Mouse (Mus musculus): ENCODE data around the gene Cep83. TPM values are rescaled to one million over a fixed set of nuclear protein-coding genes. Genes with fewer than 3 reads are reported as not detected.
A peak's percentile ranks its signal among the peaks of the same experiment; 100 is the strongest.

Gene Cep83
- polyA plus RNA-seq, 1 experiment from 2014 or later: 23.0 TPM

- H3K36me3 ChIP-seq (ENCODE audit: control insufficient read depth, insufficient read depth, low read length): no peaks in the 10 kb centered on the region; the same call in 1 of the 2 replicates
- WGBS: 88% methylated on average over 2 of the region's 2 CpGs
- no peak overlapping the region for H3K4me2 ChIP-seq
- no peak overlapping the region for H3K27ac ChIP-seq (ENCODE audit: low read depth, low read length)
- DNase-seq (ENCODE audit: low spot score, missing footprints) (no peak), ATAC-seq (ENCODE audit: low FRiP score) (no peak)
- H3K27me3 ChIP-seq (ENCODE audit: control insufficient read depth, insufficient read depth, low read length): no peaks in the 10 kb centered on the region
- no peak overlapping the region for H3K9ac ChIP-seq (ENCODE audit: low read length)
- no peaks in the 10 kb centered on the region for H3K9me3 ChIP-seq (ENCODE audit: control insufficient read depth, low read length)
- H3K4me3 ChIP-seq (ENCODE audit: low read depth, low read length): no peak overlapping the region
- no peaks in the 10 kb centered on the region for H3K4me1 ChIP-seq (ENCODE audit: control insufficient read depth, insufficient read depth, low read length)
Observed at GRCm38 (mm10) chr10:94740221-94740620, 51.8 kb downstream of the Cep83 start.

- ATAC-seq (ENCODE audit: low FRiP score): no peak
- Histone ChIP-seq H3K9me3 (ENCODE audit: control insufficient read depth, low read length) (no peaks in the 10 kb centered on the region), H3K27me3 (ENCODE audit: control insufficient read depth, insufficient read depth, low read length) (no peaks in the 10 kb centered on the region), H3K4me1 (ENCODE audit: control insufficient read depth, insufficient read depth, low read length) (no peaks in the 10 kb centered on the region), H3K36me3 (ENCODE audit: control insufficient read depth, insufficient read depth, low read length) (no peaks in the 10 kb centered on the region; the same call in 1 of the 2 replicates), H3K27ac (ENCODE audit: low read depth, low read length) (no peak overlapping the region), H3K4me2 (no peak overlapping the region), H3K9ac (ENCODE audit: low read length) (no peak overlapping the region), H3K4me3 (ENCODE audit: low read depth, low read length) (no peak overlapping the region)
- WGBS: 100% methylated on average over 3 of the region's 3 CpGs
- DNase-seq (ENCODE audit: low spot score, missing footprints): no peak
Observed at GRCm38 (mm10) chr10:94741459-94741858, 53.0 kb downstream of the Cep83 start.

GRCm38 (mm10) chr10:94747011-94747410, 58.6 kb downstream of the Cep83 start:
- ATAC-seq (ENCODE audit: low FRiP score): no peak
- Histone ChIP-seq H3K4me1 (ENCODE audit: control insufficient read depth, insufficient read depth, low read length) (no peaks in the 10 kb centered on the region), H3K9ac (ENCODE audit: low read length) (no peak overlapping the region), H3K9me3 (ENCODE audit: control insufficient read depth, low read length) (no peaks in the 10 kb centered on the region), H3K36me3 (ENCODE audit: control insufficient read depth, insufficient read depth, low read length) (no peaks in the 10 kb centered on the region), H3K4me3 (ENCODE audit: low read depth, low read length) (no peak overlapping the region), H3K27me3 (ENCODE audit: control insufficient read depth, insufficient read depth, low read length) (no peaks in the 10 kb centered on the region), H3K27ac (ENCODE audit: low read depth, low read length) (no peak overlapping the region), H3K4me2 (no peak overlapping the region)
- WGBS: 86% methylated on average over 2 of the region's 2 CpGs
- DNase-seq (ENCODE audit: low spot score, missing footprints): no peak

- WGBS: 85% methylated on average over 3 of the region's 3 CpGs
- H3K27ac ChIP-seq (ENCODE audit: low read depth, low read length): no peak overlapping the region
- H3K4me2 ChIP-seq: no peak overlapping the region
- DNase-seq (ENCODE audit: low spot score, missing footprints) (no peak), ATAC-seq (ENCODE audit: low FRiP score) (no peak)
- H3K27me3 ChIP-seq (ENCODE audit: control insufficient read depth, insufficient read depth, low read length): no peaks in the 10 kb centered on the region
- no peak overlapping the region for H3K9ac ChIP-seq (ENCODE audit: low read length)
- H3K36me3 ChIP-seq (ENCODE audit: control insufficient read depth, insufficient read depth, low read length): no peaks in the 10 kb centered on the region
- H3K9me3 ChIP-seq (ENCODE audit: control insufficient read depth, low read length): no peaks in the 10 kb centered on the region
- H3K4me3 ChIP-seq (ENCODE audit: low read depth, low read length): no peak overlapping the region
- no peaks in the 10 kb centered on the region for H3K4me1 ChIP-seq (ENCODE audit: control insufficient read depth, insufficient read depth, low read length)
Observed at GRCm38 (mm10) chr10:94771496-94771895, 83.0 kb downstream of the Cep83 start.

GRCm38 (mm10) chr10:94777576-94777975, 89.1 kb downstream of the Cep83 start:
- Histone ChIP-seq H3K9ac (ENCODE audit: low read length) (no peak overlapping the region), H3K9me3 (ENCODE audit: control insufficient read depth, low read length) (no peaks in the 10 kb centered on the region), H3K4me2 (no peak overlapping the region), H3K4me1 (ENCODE audit: control insufficient read depth, insufficient read depth, low read length) (no peaks in the 10 kb centered on the region), H3K4me3 (ENCODE audit: low read depth, low read length) (no peak overlapping the region), H3K27me3 (ENCODE audit: control insufficient read depth, insufficient read depth, low read length) (no peaks in the 10 kb centered on the region), H3K27ac (ENCODE audit: low read depth, low read length) (no peak overlapping the region), H3K36me3 (ENCODE audit: control insufficient read depth, insufficient read depth, low read length) (no peaks in the 10 kb centered on the region)
- DNase-seq (ENCODE audit: low spot score, missing footprints) (no peak), ATAC-seq (ENCODE audit: low FRiP score) (no peak)
- WGBS: 94% methylated on average over 3 of the region's 3 CpGs

GRCm38 (mm10) chr10:94779319-94779718, 90.9 kb downstream of the Cep83 start:
- Histone ChIP-seq H3K27me3 (ENCODE audit: control insufficient read depth, insufficient read depth, low read length) (no peaks in the 10 kb centered on the region), H3K4me1 (ENCODE audit: control insufficient read depth, insufficient read depth, low read length) (no peaks in the 10 kb centered on the region), H3K9ac (ENCODE audit: low read length) (no peak overlapping the region), H3K4me2 (no peak overlapping the region), H3K36me3 (ENCODE audit: control insufficient read depth, insufficient read depth, low read length) (no peaks in the 10 kb centered on the region), H3K27ac (ENCODE audit: low read depth, low read length) (no peak overlapping the region), H3K9me3 (ENCODE audit: control insufficient read depth, low read length) (no peaks in the 10 kb centered on the region), H3K4me3 (ENCODE audit: low read depth, low read length) (no peak overlapping the region)
- DNase-seq (ENCODE audit: low spot score, missing footprints): no peak
- no peak for ATAC-seq (ENCODE audit: low FRiP score)
- WGBS: 95% methylated on average over 4 of the region's 4 CpGs

- ATAC-seq (ENCODE audit: low FRiP score): no peak
- no peaks in the 10 kb centered on the region for H3K9me3 ChIP-seq (ENCODE audit: control insufficient read depth, low read length)
Observed at GRCm38 (mm10) chr10:94780618-94781262, 92.3 kb downstream of the Cep83 start.

GRCm38 (mm10) chr10:94789205-94789604, 100.8 kb downstream of the Cep83 start:
- no peak overlapping the region for H3K27ac ChIP-seq (ENCODE audit: low read depth, low read length)
- DNase-seq (ENCODE audit: low spot score, missing footprints) (no peak), ATAC-seq (ENCODE audit: low FRiP score) (no peak)
- H3K4me2 ChIP-seq: no peak overlapping the region
- no peaks in the 10 kb centered on the region for H3K4me1 ChIP-seq (ENCODE audit: control insufficient read depth, insufficient read depth, low read length)
- 76% methylated on average over 3 of the region's 3 CpGs for WGBS
- no peaks in the 10 kb centered on the region for H3K9me3 ChIP-seq (ENCODE audit: control insufficient read depth, low read length)
- no peak overlapping the region for H3K9ac ChIP-seq (ENCODE audit: low read length)
- no peak overlapping the region for H3K4me3 ChIP-seq (ENCODE audit: low read depth, low read length)
- peaks cover 7% of the 10 kb centered on the region; the same call in 1 of the 2 replicates for H3K36me3 ChIP-seq (ENCODE audit: control insufficient read depth, insufficient read depth, low read length)
- no peaks in the 10 kb centered on the region for H3K27me3 ChIP-seq (ENCODE audit: control insufficient read depth, insufficient read depth, low read length)

More at GRCm38 (mm10) chr10:94780618-94781262, 92.3 kb downstream of the Cep83 start:
- no peak overlapping the region for H3K27ac ChIP-seq (ENCODE audit: low read depth, low read length)
- no peak overlapping the region for H3K9ac ChIP-seq (ENCODE audit: low read length)
- H3K4me2 ChIP-seq: no peak overlapping the region
- 84% methylated on average over 3 of the region's 3 CpGs for WGBS
- no peak overlapping the region for H3K4me3 ChIP-seq (ENCODE audit: low read depth, low read length)
- no peaks in the 10 kb centered on the region for H3K4me1 ChIP-seq (ENCODE audit: control insufficient read depth, insufficient read depth, low read length)
- peak; percentile 72 for DNase-seq (ENCODE audit: low spot score, missing footprints)
- no peaks in the 10 kb centered on the region for H3K36me3 ChIP-seq (ENCODE audit: control insufficient read depth, insufficient read depth, low read length)
- no peaks in the 10 kb centered on the region for H3K27me3 ChIP-seq (ENCODE audit: control insufficient read depth, insufficient read depth, low read length)

- peaks cover 11% of the 10 kb centered on the region for H3K36me3 ChIP-seq (ENCODE audit: control insufficient read depth, insufficient read depth, low read length)
Observed at GRCm38 (mm10) chr10:94793914-94794313, 105.5 kb downstream of the Cep83 start.

More at GRCm38 (mm10) chr10:94793914-94794313, 105.5 kb downstream of the Cep83 start:
- DNase-seq (ENCODE audit: low spot score, missing footprints) (no peak), ATAC-seq (ENCODE audit: low FRiP score) (no peak)
- WGBS: 92% methylated on average over 3 of the region's 3 CpGs
- no peaks in the 10 kb centered on the region for H3K9me3 ChIP-seq (ENCODE audit: control insufficient read depth, low read length)
- no peak overlapping the region for H3K4me2 ChIP-seq
- H3K4me1 ChIP-seq (ENCODE audit: control insufficient read depth, insufficient read depth, low read length): no peaks in the 10 kb centered on the region
- H3K9ac ChIP-seq (ENCODE audit: low read length): no peak overlapping the region
- no peak overlapping the region for H3K27ac ChIP-seq (ENCODE audit: low read depth, low read length)
- H3K4me3 ChIP-seq (ENCODE audit: low read depth, low read length): no peak overlapping the region
- no peaks in the 10 kb centered on the region for H3K27me3 ChIP-seq (ENCODE audit: control insufficient read depth, insufficient read depth, low read length)

Measured in midbrain, embryonic 11.5 days (tissue).